Mouse (Mus musculus): Measurements from ENCODE around the gene Prkar2a. TPM values are rescaled to one million over a fixed set of nuclear protein-coding genes. Genes with fewer than 3 reads are reported as not detected.

Prkar2a gene
- polyA plus RNA-seq, 1 experiment: 18.3 TPM

DNA sequence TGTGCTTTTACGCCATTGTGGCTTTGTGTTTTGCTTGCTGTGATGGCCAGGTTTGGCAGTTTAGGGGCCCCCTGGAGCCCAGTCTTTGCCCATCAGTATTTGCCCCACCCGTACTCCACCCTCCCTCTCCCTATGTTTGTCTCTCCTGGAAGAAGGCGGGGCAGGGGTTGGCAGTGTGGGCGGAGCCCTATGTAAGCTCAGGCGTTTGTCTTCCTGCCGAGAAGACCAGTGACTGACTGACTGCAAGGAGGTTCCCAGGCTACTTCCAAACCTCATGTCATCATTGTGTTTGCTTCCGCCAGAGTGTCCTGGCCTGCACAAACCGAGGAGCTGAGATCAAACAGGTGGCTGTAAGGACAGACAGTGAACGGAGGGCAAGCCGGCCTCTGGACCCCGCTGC lies 106.6 kb downstream of the Prkar2a start:
- DNase-seq (ENCODE audit: low read depth): no peak

DNA sequence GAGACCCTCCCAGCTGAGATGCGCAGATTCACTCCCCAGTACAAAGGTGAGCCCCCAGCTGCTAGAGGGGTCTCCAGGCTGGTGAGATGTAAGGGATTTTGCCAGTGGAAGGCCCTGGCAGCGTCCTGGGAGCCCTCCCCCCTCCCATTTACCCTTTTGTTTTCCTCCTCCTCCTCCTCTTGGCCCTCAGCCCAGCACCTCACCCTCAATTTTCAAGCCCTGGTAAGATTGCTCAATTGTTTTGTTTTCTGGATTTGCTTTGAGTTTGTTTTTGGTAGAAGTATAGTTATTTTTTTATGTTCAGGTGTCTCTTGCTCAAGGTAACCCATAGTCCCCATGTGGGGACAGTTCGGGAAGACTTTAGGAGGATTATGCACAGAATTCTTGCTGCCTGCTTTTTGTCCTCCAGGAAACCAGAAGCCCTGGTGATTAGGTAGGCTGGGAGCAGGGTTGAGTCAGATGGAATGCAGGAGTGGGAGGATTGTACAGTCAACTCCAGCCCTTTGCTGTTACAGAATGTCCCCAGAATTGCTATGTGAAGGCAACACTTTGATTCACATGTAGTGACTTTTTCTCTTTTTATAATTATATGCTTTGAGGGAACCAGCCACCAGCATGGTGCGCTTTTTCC lies 107.4 kb downstream of the Prkar2a start:
- no peak for DNase-seq (ENCODE audit: low read depth)

DNA sequence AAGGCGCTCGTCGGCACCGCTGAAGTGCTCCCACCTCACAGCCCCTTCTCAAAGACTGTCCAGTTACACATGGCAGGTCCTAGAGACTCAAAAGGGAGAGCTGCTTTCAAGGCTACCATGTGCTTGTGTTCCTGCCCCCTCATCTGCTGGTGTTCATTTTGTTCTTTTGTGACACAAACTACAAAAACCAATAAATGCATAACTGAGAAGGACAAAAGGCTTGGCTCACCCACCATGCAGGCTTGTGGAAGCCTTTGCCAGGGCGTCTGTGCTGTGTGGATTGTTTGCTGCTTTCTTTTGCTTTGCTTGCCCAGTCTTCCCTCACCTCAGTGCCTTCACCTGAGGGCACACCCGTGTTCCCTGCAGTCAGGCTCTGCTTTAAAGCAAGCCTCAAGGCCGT lies 108.4 kb downstream of the Prkar2a start:
- DNase-seq (ENCODE audit: low read depth): no peak

DNA sequence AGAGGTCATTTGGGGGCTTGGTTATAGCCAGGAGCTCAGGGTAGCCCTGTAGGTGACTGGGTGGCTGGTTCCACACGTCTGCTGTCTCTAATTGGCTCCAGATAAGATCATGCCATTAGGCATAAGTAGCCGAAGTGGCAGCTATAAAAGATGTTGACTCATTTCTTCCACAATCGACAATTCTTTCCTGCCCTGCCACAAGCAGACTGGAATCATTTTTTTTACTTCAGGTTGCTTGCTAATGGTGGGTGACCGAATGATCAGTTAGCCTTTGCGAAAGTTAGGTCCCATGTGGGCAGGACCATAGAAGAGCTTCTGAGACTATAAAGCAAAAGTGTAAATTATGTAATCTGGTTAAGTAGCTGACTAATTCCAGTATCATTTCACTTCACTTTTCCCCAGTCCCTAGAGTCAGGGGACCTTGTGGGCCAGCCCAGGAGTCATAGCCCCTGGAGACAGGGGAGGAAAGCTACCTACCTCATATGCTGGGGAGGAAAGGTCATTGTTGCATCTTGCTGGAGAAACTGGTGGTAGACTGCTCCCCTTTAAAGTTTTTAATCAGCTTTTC lies 109.5 kb downstream of the Prkar2a start:
- DNase-seq (ENCODE audit: low read depth): no peak

DNA sequence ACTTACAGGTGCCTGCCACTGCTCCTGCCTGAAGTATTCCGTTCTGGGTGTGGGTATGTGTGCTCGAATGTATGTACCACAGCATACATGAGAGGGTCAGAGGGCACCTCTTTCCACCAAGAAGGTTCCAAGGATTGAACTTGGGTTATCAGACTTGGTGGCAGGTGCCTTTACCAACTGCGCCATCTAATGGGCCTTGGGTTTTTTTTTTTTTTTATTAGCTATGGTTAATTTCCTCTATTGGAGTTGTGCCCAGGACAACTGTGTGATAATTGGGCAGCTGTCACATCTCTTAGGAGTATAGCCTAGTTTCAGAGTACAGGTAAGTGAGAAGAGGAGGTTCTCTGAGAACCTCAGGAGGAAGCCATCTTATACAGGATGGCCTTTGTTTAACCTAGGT lies 110.5 kb downstream of the Prkar2a start:
- DNase-seq (ENCODE audit: low read depth): no peak

Other genes starting within 250 kb of the Prkar2a start
- gene Ccdc71, start 228.8 kb upstream of the Prkar2a start, polyA plus RNA-seq (2012; rRNA removed): 21.5 and 23.2 TPM in 2 replicates
- 56.8 and 58.8 TPM in 2 replicates for gene Klhdc8b, start 227.7 kb upstream of the Prkar2a start, polyA plus RNA-seq (2012; rRNA removed)
- 174 and 220 TPM in 2 replicates for gene Lamb2, start 209.6 kb upstream of the Prkar2a start, polyA plus RNA-seq (2012; rRNA removed)
- 150 and 161 TPM in 2 replicates for gene Usp19, start 198.7 kb upstream of the Prkar2a start, polyA plus RNA-seq (2012; rRNA removed)
- 248 and 249 TPM in 2 replicates for gene Qars, start 181.6 kb upstream of the Prkar2a start, polyA plus RNA-seq (2012; rRNA removed)
- gene Qrich1, start 172.5 kb upstream of the Prkar2a start, polyA plus RNA-seq (2012; rRNA removed): 92.2 and 108 TPM in 2 replicates
- 79.5 and 90.1 TPM in 2 replicates for gene Impdh2, start 129.0 kb upstream of the Prkar2a start, polyA plus RNA-seq (2012; rRNA removed)
- 49.3 and 63.1 TPM in 2 replicates for gene Ndufaf3, start 121.9 kb upstream of the Prkar2a start, polyA plus RNA-seq (2012; rRNA removed)
- 197 and 214 TPM in 2 replicates for gene Dalrd3, start 119.4 kb upstream of the Prkar2a start, polyA plus RNA-seq (2012; rRNA removed)
- 48.1 and 59.1 TPM in 2 replicates for gene Wdr6, start 110.6 kb upstream of the Prkar2a start, polyA plus RNA-seq (2012; rRNA removed)
- 9.5 and 11.4 TPM in 2 replicates for gene P4htm, start 91.6 kb upstream of the Prkar2a start, polyA plus RNA-seq (2012; rRNA removed)
- gene Arih2, start 39.9 kb upstream of the Prkar2a start, polyA plus RNA-seq (2012; rRNA removed): 40.2 and 44.6 TPM in 2 replicates
- 29.2 and 30.0 TPM in 2 replicates for gene Slc25a20, start 27.2 kb upstream of the Prkar2a start, polyA plus RNA-seq (2012; rRNA removed)
- 261 and 273 TPM in 2 replicates for gene Ip6k2, start 94.5 kb downstream of the Prkar2a start, polyA plus RNA-seq (2012; rRNA removed)
- 43.0 and 46.4 TPM in 2 replicates for gene Nckipsd, start 119.1 kb downstream of the Prkar2a start, polyA plus RNA-seq (2012; rRNA removed)
- gene Celsr3, start 137.0 kb downstream of the Prkar2a start, polyA plus RNA-seq (2012; rRNA removed): 1.0 and 1.1 TPM in 2 replicates
- gene Slc26a6, start 164.0 kb downstream of the Prkar2a start, polyA plus RNA-seq (2012; rRNA removed): 10.7 and 17.5 TPM in 2 replicates
- 0.69 and 0.98 TPM in 2 replicates for gene Tmem89, start 225.3 kb downstream of the Prkar2a start, polyA plus RNA-seq (2012; rRNA removed)
- gene Uqcrc1, start 247.3 kb downstream of the Prkar2a start, polyA plus RNA-seq (2012; rRNA removed): 396 and 468 TPM in 2 replicates